Mouse (Mus musculus) kidney, adult 2 months (tissue): ENCODE measurements around the gene Lsm7.

ENCODE experiments used
- CTCF ChIP-seq: fragments of 200-500 bp; conservative IDR thresholded peaks from 2 replicates; pipeline ENCODE4 v1.5.1; 2011; ENCODE audit warnings: low read depth, mild to moderate bottlenecking, control low read depth, low read length, moderate library complexity, mixed read lengths; ENCODE audit not compliant: insufficient read depth, insufficient read length
- POLR2A ChIP-seq: fragments of 200-500 bp; IDR thresholded peaks from one replicate; pipeline ENCODE4 v1.6.1; 2011; ENCODE audit warnings: low read depth, low read length, control low read depth

GRCm38 (mm10) chr10:80858350-80858935, 3.4 kb upstream of the Lsm7 start:
- no peak for TF ChIP-seq CTCF
- TF ChIP-seq POLR2A = no peak
